Mouse (Mus musculus): ENCODE measurements around the gene 2610528A11Rik.

The 2610528A11Rik gene

GRCm38 (mm10) chr14:37083755-37084154 is 30.1 kb downstream of the 2610528A11Rik start:
- no peak for DNase-seq

- no peak for DNase-seq
These were observed 33.1 kb downstream of the 2610528A11Rik start for GRCm38 (mm10) chr14:37080724-37081123.

GRCm38 (mm10) chr14:37068516-37068915 is 45.3 kb downstream of the 2610528A11Rik start:
- DNase-seq: peak; percentile 30

GRCm38 (mm10) chr14:37067629-37068028 is 46.2 kb downstream of the 2610528A11Rik start, which contains the start of gene Lrit2:
Gene Lrit2, plus strand, starts transcription at chr14:37067929.
- DNase-seq: no peak

- no peak for DNase-seq
These were observed 47.2 kb downstream of the 2610528A11Rik start for GRCm38 (mm10) chr14:37066636-37067035.

- DNase-seq: no peak
These were observed 49.0 kb downstream of the 2610528A11Rik start for GRCm38 (mm10) chr14:37064849-37065248.

Measured in right cerebral cortex, postnatal 14 days (tissue).